Mouse (Mus musculus) liver, embryonic 14.5 days (tissue): ENCODE measurements at regions not wholly inside any gene's neighbourhood (a gene's known extent, or its start where the extent isn't known, plus 50 kb on each side); places are given as distances from the start of the nearest gene placed in this dataset.

Experiments
- ATAC-seq: fragments of 200-750 bp; cut with Nextera tagmentation; 2 replicates; pipeline ENCODE4 v1.8.0; 2017; ENCODE audit warnings: moderate number of reproducible peaks, mild to moderate bottlenecking, moderate library complexity; ENCODE audit not compliant: insufficient read depth
- DNase-seq, 3 experiments: peaks; one replicate each; pipeline ENCODE4 v3.0.0-alpha.2; 2012 to 2013; ENCODE audit warnings: low read depth in 3 of 3, low spot score in 3 of 3
- H3K27ac ChIP-seq: fragments of 300-500 bp; sonication (generic); 2 replicates; pipeline ENCODE4 v1.5.1; 2014; ENCODE audit warnings: moderate library complexity, mild to moderate bottlenecking, control low read depth, inconsistent platforms
- H3K27me3 ChIP-seq: fragments of 300-500 bp; sonication (generic); 2 replicates; pipeline ENCODE4 v1.6.1; 2014; ENCODE audit warnings: mild to moderate bottlenecking, low read length, moderate library complexity; ENCODE audit not compliant: control insufficient read depth, insufficient read depth
- H3K36me3 ChIP-seq: fragments of 300-500 bp; sonication (generic); replicated peaks from 2 replicates; pipeline ENCODE4 v1.6.1; 2014; ENCODE audit warnings: low read depth; ENCODE audit not compliant: control insufficient read depth, insufficient read depth
- H3K4me1 ChIP-seq, 2 experiments: fragments of 200-500 bp in 1 of 2; fragments of 300-500 bp in 1 of 2; sonication (generic) in 1 of 2; replicated peaks; 2 replicates each; pipeline ENCODE4 v1.6.1; 2012 to 2014; ENCODE audit warnings: antibody characterized with exemption in 1 of 2, inconsistent platforms in 1 of 2, low read length in 1 of 2; ENCODE audit not compliant: control insufficient read depth in 2 of 2, insufficient read depth in 2 of 2
- H3K4me2 ChIP-seq: fragments of 300-500 bp; sonication (generic); 2 replicates; pipeline ENCODE4 v1.6.1; 2014; ENCODE audit warnings: low read depth, mild to moderate bottlenecking, control low read depth, moderate library complexity
- H3K4me3 ChIP-seq, 2 experiments: fragments of 200-500 bp in 1 of 2; fragments of 300-500 bp in 1 of 2; sonication (generic) in 1 of 2; 2 replicates each; pipeline ENCODE4 v1.5.1; 2012 to 2014; ENCODE audit warnings: low read depth in 2 of 2, low read length in 2 of 2, mild to moderate bottlenecking in 2 of 2, control low read depth in 1 of 2, inconsistent platforms in 1 of 2, moderate library complexity in 1 of 2; ENCODE audit not compliant: insufficient read depth in 1 of 2
- H3K9ac ChIP-seq: fragments of 300-500 bp; sonication (generic); replicated peaks from 2 replicates; pipeline ENCODE4 v1.6.1; 2014; ENCODE audit warnings: mild to moderate bottlenecking, control low read depth, moderate library complexity
- H3K9me3 ChIP-seq: fragments of 300-500 bp; sonication (generic); 2 replicates; pipeline ENCODE4 v1.6.1; 2016; ENCODE audit warnings: low read length, mixed read lengths; ENCODE audit not compliant: control insufficient read depth
- CTCF ChIP-seq: IDR thresholded peaks from 2 replicates; pipeline ENCODE4 v1.5.1; 2016; ENCODE audit warnings: antibody characterized with exemption, low read depth, control low read depth
- EP300 ChIP-seq: IDR thresholded peaks from 2 replicates; pipeline ENCODE4 v1.6.1; 2016; ENCODE audit warnings: antibody characterized with exemption, low read depth
- WGBS: fragments of 180-500 bp; shearing (Covaris S2); extraction: QIAGEN DNeasy Blood & Tissue Kit; methylation state at CpG from one replicate; pipeline ENCODE4 v1.1.7; 2014; ENCODE audit not compliant: insufficient replicate concordance; 5-methylcytosine and 5-hydroxymethylcytosine counted together

GRCm38 (mm10) chr11:65375361-65375760 is 105.6 kb upstream of the Myocd start:
- Histone ChIP-seq H3K4me2 (no peak overlapping the region), H3K9ac (no peak overlapping the region), H3K27me3 (no peaks in the 10 kb centered on the region), H3K4me1 (no peaks in the 10 kb centered on the region), H3K9me3 (no peaks in the 10 kb centered on the region), H3K36me3 (no peaks in the 10 kb centered on the region), H3K4me3 (no peak overlapping the region), H3K27ac (no peak overlapping the region)
- ATAC-seq (no peak), DNase-seq (no peak)
- 54% methylated on average over 5 of the region's 5 CpGs for WGBS
- TF ChIP-seq CTCF (no peak), EP300 (no peak)

GRCm38 (mm10) chr11:65373136-65373535 is 103.3 kb upstream of the Myocd start:
- 63% methylated on average over 4 of the region's 4 CpGs for WGBS
- no peaks in the 10 kb centered on the region for H3K27me3 ChIP-seq
- no peaks in the 10 kb centered on the region for H3K9me3 ChIP-seq
- no peak for DNase-seq
- TF ChIP-seq CTCF (no peak), EP300 (no peak)
- no peaks in the 10 kb centered on the region for H3K4me1 ChIP-seq
- H3K4me3 ChIP-seq, result no peak overlapping the region
- H3K4me2 ChIP-seq, result no peak overlapping the region
- no peaks in the 10 kb centered on the region for H3K36me3 ChIP-seq
- no peak overlapping the region for H3K9ac ChIP-seq
- no peak overlapping the region for H3K27ac ChIP-seq
- ATAC-seq, result no peak

GRCm38 (mm10) chr11:65372309-65372811 is 102.6 kb upstream of the Myocd start:
- no peak for DNase-seq
- no peaks in the 10 kb centered on the region for H3K36me3 ChIP-seq
- H3K4me1 ChIP-seq, result no peaks in the 10 kb centered on the region
- TF ChIP-seq EP300 (no peak), CTCF (no peak)
- H3K9me3 ChIP-seq, result no peaks in the 10 kb centered on the region
- ATAC-seq, result no peak
- H3K9ac ChIP-seq, result no peak overlapping the region
- H3K4me2 ChIP-seq, result no peak overlapping the region
- WGBS, result 61% methylated on average over 9 of the region's 9 CpGs
- H3K4me3 ChIP-seq, result no peak overlapping the region
- no peaks in the 10 kb centered on the region for H3K27me3 ChIP-seq
- no peak overlapping the region for H3K27ac ChIP-seq

- Histone ChIP-seq H3K9ac (no peak overlapping the region), H3K27me3 (no peaks in the 10 kb centered on the region), H3K4me1 (no peaks in the 10 kb centered on the region), H3K4me3 (no peak overlapping the region), H3K9me3 (no peaks in the 10 kb centered on the region), H3K4me2 (no peak overlapping the region), H3K36me3 (no peaks in the 10 kb centered on the region), H3K27ac (no peak overlapping the region)
- WGBS, result 63% methylated on average over 5 of the region's 5 CpGs
- TF ChIP-seq EP300 (no peak), CTCF (no peak)
- ATAC-seq (no peak), DNase-seq (no peak)
These were observed 98.0 kb upstream of the Myocd start for GRCm38 (mm10) chr11:65367825-65368224.

- TF ChIP-seq CTCF (no peak), EP300 (no peak)
- WGBS, result 45% methylated on average over 8 of the region's 8 CpGs
- ATAC-seq, result no peak
- DNase-seq, result no peak
- Histone ChIP-seq H3K27ac (no peak overlapping the region), H3K4me3 (no peak overlapping the region), H3K4me2 (no peak overlapping the region), H3K4me1 (no peaks in the 10 kb centered on the region), H3K27me3 (no peaks in the 10 kb centered on the region), H3K36me3 (no peaks in the 10 kb centered on the region), H3K9me3 (no peaks in the 10 kb centered on the region), H3K9ac (no peak overlapping the region)
These were observed 97.0 kb upstream of the Myocd start for GRCm38 (mm10) chr11:65366677-65367370.
